Mouse (Mus musculus) gastrocnemius, postnatal 25 days (tissue): ENCODE results near the gene Pot1a. TPM values are rescaled to one million over a fixed set of nuclear protein-coding genes. Genes with fewer than 3 reads are reported as not detected.
A peak's percentile ranks its signal among the peaks of the same experiment; 100 is the strongest.

ENCODE experiments used
- DNase-seq: peaks from one replicate; pipeline ENCODE4 v3.0.0; 2022
- long read RNA-seq, 2 experiments: library from polyadenylated mRNA; stranded (forward); transcript quantifications; one replicate each; pipeline ENCODE4 v2.0.0; 2021
- total RNA-seq, 2 experiments: library from RNA; stranded (reverse); gene quantifications; 1 replicate in 1 of 2; 2 replicates in 1 of 2; pipeline ENCODE4 v1.2.3; 2021

Gene Pot1a
- total RNA-seq, result 1 to 10 TPM; 6.2 to 6.5 TPM
- long read RNA-seq, experiment 1, partial matches to known transcripts, result 1 of 1 reads
- long read RNA-seq, experiment 1, other reads (novel, unspliced or antisense), result 0 of 1 reads
- long read RNA-seq, experiment 2, partial matches to known transcripts, result 1 of 3 reads
- long read RNA-seq, experiment 2, other reads (novel, unspliced or antisense), result 0 of 3 reads

- peak; percentile 92 for DNase-seq
Observed at GRCm38 (mm10) chr6:25808806-25809495, at the start of gene Pot1a. Pot1a (minus strand) TSS chr6:25809246.

- DNase-seq, result no peak
Observed at GRCm38 (mm10) chr6:25836261-25836660, 27.2 kb upstream of the Pot1a start.

- no peak for DNase-seq
Observed at GRCm38 (mm10) chr6:25806021-25806420, 3.0 kb downstream of the Pot1a start.

- no peak for DNase-seq
Observed at GRCm38 (mm10) chr6:25802269-25802668, 6.8 kb downstream of the Pot1a start.

DNA sequence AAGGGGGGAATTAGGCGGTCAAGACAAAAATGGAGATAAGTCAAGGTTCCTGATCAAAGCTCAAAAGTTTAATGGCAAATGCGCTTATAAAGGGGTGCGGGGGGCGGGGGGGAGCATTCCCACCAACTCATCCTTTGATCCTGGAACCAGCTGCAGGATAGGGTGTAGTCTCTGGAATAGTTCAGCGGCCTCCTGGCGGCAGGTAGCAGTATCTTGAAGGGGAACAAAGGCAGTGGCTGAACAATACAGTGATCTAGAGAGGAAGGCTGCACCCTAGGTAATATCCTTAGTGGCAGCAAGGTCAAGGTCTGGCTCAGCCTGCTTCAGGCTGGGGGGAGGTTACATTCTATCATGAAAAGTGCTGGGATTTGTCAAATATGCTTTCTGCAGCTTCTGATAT is 7.8 kb downstream of the Pot1a start:
- no peak for DNase-seq

GRCm38 (mm10) chr6:25768238-25768637 is 40.8 kb downstream of the Pot1a start:
- DNase-seq, result no peak

DNA sequence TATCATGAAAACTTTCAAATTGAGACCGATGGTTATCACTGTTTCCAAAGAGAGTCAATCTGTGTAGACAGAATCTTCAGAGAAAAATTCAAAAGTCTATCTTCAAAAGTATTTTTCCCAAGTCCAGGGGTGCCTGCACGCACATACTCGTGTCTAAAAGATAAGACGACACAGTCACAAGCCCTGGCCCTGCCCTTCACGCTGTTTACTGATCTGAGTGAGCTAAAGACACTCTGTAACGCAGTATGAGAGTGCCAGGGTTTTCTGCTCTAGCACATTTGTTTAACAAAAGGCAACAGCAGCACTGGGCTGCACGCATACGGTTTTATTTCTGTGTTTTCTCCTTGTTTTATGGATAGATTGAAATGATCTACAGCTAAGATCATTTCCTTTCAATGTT is 41.5 kb downstream of the Pot1a start:
- DNase-seq, result no peak

GRCm38 (mm10) chr6:25767073-25767472 is 42.0 kb downstream of the Pot1a start:
- no peak for DNase-seq

DNA sequence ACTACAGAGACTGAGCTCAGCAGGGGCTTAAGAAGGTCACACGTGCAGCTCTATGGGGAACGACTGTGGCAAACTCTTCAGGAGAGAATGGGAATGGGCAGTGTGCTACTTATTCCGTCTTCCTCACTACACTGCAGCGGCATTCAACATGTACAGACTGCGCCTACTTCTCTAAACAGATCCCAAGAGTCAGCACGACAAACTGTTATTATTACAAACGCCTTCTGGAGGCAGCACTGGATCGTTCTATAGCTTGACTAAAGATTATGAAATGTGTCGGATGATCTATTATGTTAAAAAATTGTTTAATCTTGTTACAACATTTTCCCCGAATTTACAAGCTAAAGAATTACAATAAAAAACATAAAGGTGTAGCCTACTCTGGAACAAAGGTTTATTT is 42.8 kb downstream of the Pot1a start:
- DNase-seq, result no peak

- no peak for DNase-seq
Observed at GRCm38 (mm10) chr6:25752651-25753050, 56.4 kb downstream of the Pot1a start.

- DNase-seq, result no peak
Observed at GRCm38 (mm10) chr6:25736533-25736932, 72.5 kb downstream of the Pot1a start.

DNA sequence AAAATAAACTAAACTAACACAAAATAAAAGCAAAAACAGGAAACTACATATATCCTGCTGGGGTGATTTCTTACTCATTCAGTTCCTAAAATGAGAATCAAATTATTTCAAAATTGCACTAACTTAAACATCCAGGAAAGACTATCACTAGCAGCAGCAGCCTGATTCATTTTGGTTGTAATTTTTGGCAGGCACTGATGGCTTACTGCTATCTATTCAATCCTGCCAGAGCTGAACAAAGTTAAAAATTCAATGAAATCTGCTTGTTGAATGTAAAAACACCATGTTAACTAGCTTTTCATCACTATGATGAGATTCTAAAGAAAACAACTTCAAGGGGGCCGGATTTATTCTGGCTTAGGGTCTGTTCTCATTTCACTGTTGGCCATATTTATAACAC is 82.5 kb downstream of the Pot1a start:
- no peak for DNase-seq

- DNase-seq, result no peak
Observed at GRCm38 (mm10) chr6:25710601-25711000, 98.4 kb downstream of the Pot1a start.

GRCm38 (mm10) chr6:25709250-25709895 is 99.7 kb downstream of the Pot1a start:
- DNase-seq, result no peak

DNA sequence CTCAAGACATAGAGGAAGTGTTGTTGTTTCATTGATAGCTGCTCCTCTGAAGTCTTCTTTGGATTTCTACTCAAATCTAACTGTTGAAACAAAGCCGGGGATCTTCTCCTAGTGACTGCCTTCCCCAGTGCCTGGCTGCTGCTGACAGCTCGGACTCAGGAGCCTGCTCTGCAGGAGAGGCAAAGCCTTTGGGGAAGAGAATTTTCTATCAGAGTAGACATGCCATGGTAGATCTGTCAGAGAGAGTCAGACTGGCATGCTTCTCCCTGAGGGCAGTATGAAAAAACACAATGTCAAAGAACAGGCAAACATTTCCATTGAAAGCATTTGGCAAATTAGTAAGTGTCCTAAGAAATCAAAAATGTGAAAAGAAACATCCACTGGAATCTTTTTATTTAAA is 109.1 kb downstream of the Pot1a start:
- no peak for DNase-seq

Other genes starting within 250 kb of the Pot1a start
- not detected for gene Gpr37, start 118.5 kb downstream of the Pot1a start, total RNA-seq